Mouse (Mus musculus) CH12.LX (cell line): ENCODE data around the gene Dnase1l2. TPM values are rescaled to one million over a fixed set of nuclear protein-coding genes. Genes with fewer than 3 reads are reported as not detected.

Experiments used
- DNase-seq: peaks from one replicate; pipeline ENCODE4 v3.0.0-alpha.2; 2013; ENCODE audit errors: extremely low read depth
- H3K27ac ChIP-seq: 2 replicates; pipeline ENCODE4 v1.5.1; 2012; ENCODE audit warnings: low read depth, mild to moderate bottlenecking, control low read depth, moderate library complexity; ENCODE audit not compliant: insufficient read depth
- H3K27me3 ChIP-seq: replicated peaks from 2 replicates; pipeline ENCODE3; 2012; ENCODE audit warnings: inconsistent platforms
- H3K36me3 ChIP-seq, 2 experiments: replicated peaks in 1 of 2; 2 replicates each; pipeline versions ENCODE3 to v1.6.1; 2012; ENCODE audit warnings: inconsistent platforms in 1 of 2, low read length in 1 of 2, mild to moderate bottlenecking in 1 of 2, mixed read lengths in 1 of 2, moderate library complexity in 1 of 2; ENCODE audit not compliant: control insufficient read depth in 1 of 2, insufficient read depth in 1 of 2
- H3K4me1 ChIP-seq, 2 experiments: 2 replicates each; pipeline ENCODE4 v1.6.1; 2012; ENCODE audit warnings: inconsistent platforms in 1 of 2, moderate library complexity in 1 of 2; ENCODE audit not compliant: insufficient read depth in 2 of 2, control insufficient read depth in 1 of 2
- H3K4me2 ChIP-seq: 2 replicates; pipeline ENCODE4 v1.6.1; 2012; ENCODE audit warnings: low read depth, mild to moderate bottlenecking, control low read depth; ENCODE audit not compliant: poor library complexity, insufficient read depth, severe bottlenecking
- H3K4me3 ChIP-seq, 3 experiments: fragments of 150-350 bp in 1 of 3; sonication (generic) in 1 of 3; replicated peaks in 1 of 3; 2 replicates each; pipeline versions ENCODE3 to v1.5.1; 2011 to 2012; ENCODE audit warnings: low read depth in 2 of 3, low read length in 2 of 3, mild to moderate bottlenecking in 2 of 3, moderate library complexity in 2 of 3, control low read depth in 1 of 3, improper control_type of control experiment in 1 of 3, inconsistent platforms in 1 of 3, mixed read lengths in 1 of 3; ENCODE audit not compliant: poor library complexity in 1 of 3
- H3K79me2 ChIP-seq: replicated peaks from 2 replicates; pipeline ENCODE4 v1.6.1; 2012; ENCODE audit warnings: mild to moderate bottlenecking, moderate library complexity; ENCODE audit not compliant: control insufficient read depth, poor library complexity, insufficient read depth, severe bottlenecking; ENCODE audit errors: extremely low read depth
- H3K9ac ChIP-seq: 2 replicates; pipeline ENCODE4 v1.6.1; 2012; ENCODE audit warnings: low read depth, mild to moderate bottlenecking, control low read depth, moderate library complexity; ENCODE audit not compliant: insufficient read depth
- H3K9me3 ChIP-seq: replicated peaks from 2 replicates; pipeline ENCODE3; 2012; ENCODE audit warnings: low read length, inconsistent platforms, mixed read lengths
- BHLHE40 ChIP-seq: IDR thresholded peaks from 2 replicates; pipeline ENCODE4 v1.6.1; 2011; ENCODE audit warnings: mild to moderate bottlenecking, low read depth, low read length, improper control_type of control experiment
- CHD1 ChIP-seq: IDR thresholded peaks from 2 replicates; pipeline ENCODE4 v1.6.1; 2012; ENCODE audit warnings: low read depth, low read length, improper control_type of control experiment, inconsistent platforms
- CTCF ChIP-seq, 2 experiments: IDR thresholded peaks in 1 of 2; conservative IDR thresholded peaks in 1 of 2; 2 replicates each; pipeline ENCODE4 v1.5.1; 2011 to 2012; ENCODE audit warnings: low read depth in 2 of 2, low read length in 2 of 2, improper control_type of control experiment in 1 of 2, inconsistent platforms in 1 of 2, mild to moderate bottlenecking in 1 of 2, moderate library complexity in 1 of 2
- E2F4 ChIP-seq: IDR thresholded peaks from 2 replicates; pipeline ENCODE4 v1.6.1; 2011; ENCODE audit warnings: low read depth, low read length, improper control_type of control experiment; ENCODE audit not compliant: insufficient replicate concordance
- EP300 ChIP-seq: IDR thresholded peaks from 2 replicates; pipeline ENCODE4 v1.6.1; 2011; ENCODE audit warnings: low read length, improper control_type of control experiment
- ETS1 ChIP-seq: conservative IDR thresholded peaks from 2 replicates; pipeline ENCODE4 v1.6.1; 2012; ENCODE audit warnings: low read depth, mild to moderate bottlenecking, inconsistent platforms, low read length, improper control_type of control experiment, moderate library complexity
- IRF4 ChIP-seq: IDR thresholded peaks from 2 replicates; pipeline ENCODE4 v1.6.1; 2014; ENCODE audit warnings: low read depth, mild to moderate bottlenecking, inconsistent platforms, low read length, improper control_type of control experiment
- JUND ChIP-seq: conservative IDR thresholded peaks from 2 replicates; pipeline ENCODE4 v1.6.1; 2011; ENCODE audit warnings: low read depth, low read length, improper control_type of control experiment
- KAT2A ChIP-seq: IDR thresholded peaks from 2 replicates; pipeline ENCODE4 v1.6.1; 2012; ENCODE audit warnings: low read length, improper control_type of control experiment, inconsistent platforms; ENCODE audit not compliant: insufficient replicate concordance
- MAX ChIP-seq: IDR thresholded peaks from 2 replicates; pipeline ENCODE4 v1.6.1; 2011; ENCODE audit warnings: low read length, improper control_type of control experiment
- MAZ ChIP-seq: IDR thresholded peaks from 2 replicates; pipeline ENCODE4 v1.6.1; 2012; ENCODE audit warnings: low read depth, mild to moderate bottlenecking, inconsistent platforms, low read length, improper control_type of control experiment, moderate library complexity
- MEF2A ChIP-seq: IDR thresholded peaks from 2 replicates; pipeline ENCODE4 v1.6.1; 2014; ENCODE audit warnings: low read depth, mild to moderate bottlenecking, inconsistent platforms, low read length, improper control_type of control experiment, borderline replicate concordance
- MYC ChIP-seq: IDR thresholded peaks from 2 replicates; pipeline ENCODE4 v1.6.1; 2011; ENCODE audit warnings: low read depth, mild to moderate bottlenecking, improper control_type of control experiment, low read length
- NRF1 ChIP-seq: IDR thresholded peaks from 2 replicates; pipeline ENCODE4 v1.6.1; 2014; ENCODE audit warnings: low read depth, mild to moderate bottlenecking, inconsistent platforms, low read length, improper control_type of control experiment, moderate library complexity
- POLR2A ChIP-seq: IDR thresholded peaks from 2 replicates; pipeline ENCODE4 v1.6.1; 2011; ENCODE audit warnings: low read depth, mild to moderate bottlenecking, improper control_type of control experiment, low read length
- POLR2AphosphoS2 ChIP-seq: IDR thresholded peaks from 2 replicates; pipeline ENCODE4 v1.6.1; 2011; ENCODE audit warnings: low read depth, low read length, improper control_type of control experiment
- RAD21 ChIP-seq: IDR thresholded peaks from 2 replicates; pipeline ENCODE4 v1.6.1; 2011; ENCODE audit warnings: low read depth, mild to moderate bottlenecking, low read length, improper control_type of control experiment, moderate library complexity
- SIN3A ChIP-seq: IDR thresholded peaks from 2 replicates; pipeline ENCODE4 v1.6.1; 2012; ENCODE audit warnings: low read length, improper control_type of control experiment, inconsistent platforms
- SMC3 ChIP-seq: IDR thresholded peaks from 2 replicates; pipeline ENCODE4 v1.6.1; 2011; ENCODE audit warnings: low read depth, low read length, improper control_type of control experiment
- TBP ChIP-seq: conservative IDR thresholded peaks from 2 replicates; pipeline ENCODE4 v1.6.1; 2011; ENCODE audit warnings: low read depth, low read length, improper control_type of control experiment
- TCF12 ChIP-seq: IDR thresholded peaks from 2 replicates; pipeline ENCODE4 v1.6.1; 2014; ENCODE audit warnings: low read depth, mild to moderate bottlenecking, inconsistent platforms, low read length, improper control_type of control experiment
- UBTF ChIP-seq: IDR thresholded peaks from 2 replicates; pipeline ENCODE4 v1.6.1; 2012; ENCODE audit warnings: low read depth, mild to moderate bottlenecking, inconsistent platforms, low read length, improper control_type of control experiment, moderate library complexity
- USF1 ChIP-seq: IDR thresholded peaks from 2 replicates; pipeline ENCODE4 v1.6.1; 2014; ENCODE audit warnings: low read depth, mild to moderate bottlenecking, inconsistent platforms, low read length, improper control_type of control experiment
- USF2 ChIP-seq: conservative IDR thresholded peaks from 2 replicates; pipeline ENCODE4 v1.6.1; 2011; ENCODE audit warnings: low read depth, low read length, improper control_type of control experiment
- ZC3H11A ChIP-seq: IDR thresholded peaks from 2 replicates; pipeline ENCODE4 v1.6.1; 2012; ENCODE audit warnings: low read depth, mild to moderate bottlenecking, inconsistent platforms, low read length, improper control_type of control experiment
- ZKSCAN1 ChIP-seq: IDR thresholded peaks from 2 replicates; pipeline ENCODE4 v1.6.1; 2012; ENCODE audit warnings: low read depth, inconsistent platforms, low read length, improper control_type of control experiment, borderline replicate concordance
- ZMIZ1 ChIP-seq: IDR thresholded peaks from 2 replicates; pipeline ENCODE4 v1.6.1; 2012; ENCODE audit warnings: low read depth, mild to moderate bottlenecking, inconsistent platforms, low read length, improper control_type of control experiment
- dilution Hi-C: fragments of 300-500 bp; cut with MboI; formaldehyde crosslinking; loops from 2 replicates; pipeline ENCODE4 v1.14.3; 2020; ENCODE audit warnings: low sequenced_read_pairs; ENCODE audit not compliant: extremely low pct_unique_long_range_greater_than_20kb, extremely low pct_ligation_motif_present
- in situ Hi-C: fragments of 300-500 bp; cut with MboI; formaldehyde crosslinking; loops from 3 replicates; pipeline ENCODE4 v1.14.3; 2019; ENCODE audit warnings: low sequenced_read_pairs, low pct_ligation_motif_present, low pct_unique_long_range_greater_than_20kb, mixed read lengths
- polyA plus RNA-seq: library from polyadenylated mRNA; unstranded; fragments of >175 nt; gene quantifications from 2 replicates; pipeline ENCODE4 v1.2.1, GENCODE M21; 2012; ENCODE audit warnings: low read depth; ENCODE audit not compliant: insufficient read length
- total RNA-seq, 2 experiments: library from RNA; depleted of rRNA; stranded (reverse); fragments of 300-350 nt in 1 of 2; fragments of >200 nt in 1 of 2; gene quantifications; 2 replicates each; pipeline ENCODE4 v1.2.3; 2012 to 2014

Gene Dnase1l2
- total and polyA plus RNA-seq, 3 experiments: 0.82 to 1.5 (median 1.1) TPM

DNA sequence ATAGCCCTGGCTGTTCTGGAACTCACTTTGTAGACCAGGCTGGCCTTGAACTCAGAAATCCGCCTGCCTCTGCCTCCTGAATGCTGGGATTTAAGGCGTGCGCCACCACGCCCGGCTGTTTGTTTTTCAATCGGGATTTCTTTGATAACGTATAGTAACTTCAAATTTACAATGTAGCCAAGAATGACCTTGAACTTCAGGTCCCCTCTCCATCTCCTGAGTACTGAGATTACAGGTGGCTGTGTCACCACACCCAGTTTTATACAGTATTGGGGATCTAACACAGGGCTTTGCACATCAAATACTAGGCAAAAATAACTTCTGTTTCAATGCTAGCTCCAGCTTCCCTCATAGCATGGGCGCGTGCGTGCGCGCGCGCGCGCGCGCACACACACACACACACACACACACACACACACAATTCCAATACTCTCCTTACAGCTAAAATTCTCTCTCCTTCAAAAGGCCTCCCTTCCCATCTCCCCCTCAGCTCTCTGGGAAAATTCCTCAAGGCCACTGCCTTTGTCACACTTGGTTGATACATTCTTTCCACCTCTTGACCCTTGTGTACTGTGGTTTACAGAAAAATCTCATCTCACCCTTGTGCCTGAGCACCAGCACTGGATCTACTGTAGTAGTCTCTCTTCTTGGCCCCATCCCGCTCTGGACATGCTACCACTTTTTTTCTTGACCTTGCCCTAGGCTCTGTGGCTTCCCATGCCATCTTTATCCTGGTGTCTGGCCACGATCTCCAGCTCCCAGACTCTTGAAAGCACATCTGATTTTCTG, 38.3 kb upstream of the Dnase1l2 start:
- Histone ChIP-seq H3K4me2 (no peak overlapping the region), H3K27ac (no peak overlapping the region), H3K4me3 (no peak overlapping the region), H3K79me2 (no peaks in the 10 kb centered on the region), H3K9me3 (no peaks in the 10 kb centered on the region), H3K36me3 (peaks cover 11 to 17% of the 10 kb centered on the region in 2 experiments), H3K9ac (no peak overlapping the region)
- in situ Hi-C loops: no loop called here
- no peak for TF ChIP-seq E2F4
- no peak for TF ChIP-seq JUND
- TF ChIP-seq UBTF: no peak
- no peak for TF ChIP-seq ZC3H11A
- no peak for TF ChIP-seq SMC3
- no peak for TF ChIP-seq NRF1
- no peak for TF ChIP-seq KAT2A
- no peak for TF ChIP-seq MEF2A
- TF ChIP-seq, all 38 proteins: peak for 0
- peaks cover 8% of the 10 kb centered on the region for H3K27me3 ChIP-seq
- dilution Hi-C loops: no loop called here
- DNase-seq: no peak
- peaks cover 12 to 26% of the 10 kb centered on the region in 2 experiments; a peak in 3 of 4 replicates for H3K4me1 ChIP-seq

DNA sequence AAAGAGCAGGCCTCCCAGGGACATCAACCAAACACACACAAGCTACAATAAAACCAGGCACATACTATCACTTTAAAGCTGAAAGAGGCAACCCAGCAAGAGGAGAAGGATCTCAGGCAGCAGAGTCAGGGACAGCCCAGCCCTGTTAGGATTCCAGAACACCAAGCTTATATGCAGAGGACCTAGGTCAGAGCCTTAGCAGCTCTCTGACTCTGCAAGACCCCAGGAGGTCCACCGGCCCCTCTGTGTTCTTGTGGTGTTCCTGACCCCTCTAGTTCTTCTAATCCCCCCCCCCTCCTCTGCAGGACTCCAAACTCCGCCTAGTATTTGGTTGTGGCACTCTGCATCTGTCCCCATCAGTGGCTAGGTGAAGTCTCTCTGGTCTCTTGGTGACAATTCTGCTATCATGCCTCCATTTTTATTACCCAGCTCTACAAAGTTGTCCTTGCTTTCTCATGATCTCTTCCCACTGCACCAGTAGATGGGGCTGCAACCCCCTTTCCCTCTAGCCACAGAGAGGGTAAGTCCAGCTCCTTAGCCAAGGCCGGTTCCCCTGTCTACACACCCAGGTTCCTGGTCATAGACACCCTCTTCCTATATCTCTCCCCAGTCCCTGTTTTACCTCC, 37.4 kb upstream of the Dnase1l2 start:
- Histone ChIP-seq H3K9ac (no peak overlapping the region), H3K4me3 (no peak overlapping the region), H3K36me3 (peaks cover 20 to 26% of the 10 kb centered on the region in 2 experiments), H3K9me3 (no peaks in the 10 kb centered on the region), H3K79me2 (no peaks in the 10 kb centered on the region), H3K27ac (no peak overlapping the region), H3K4me2 (no peak overlapping the region), H3K27me3 (peaks cover 3% of the 10 kb centered on the region), H3K4me1 (peaks cover 9 to 23% of the 10 kb centered on the region in 2 experiments; a peak in 3 of 4 replicates)
- dilution Hi-C loops: no loop called here
- DNase-seq: peak; percentile 43
- no peak for TF ChIP-seq MYC
- TF ChIP-seq SIN3A: no peak
- no peak for TF ChIP-seq MAZ
- TF ChIP-seq ZKSCAN1: no peak
- no peak for TF ChIP-seq MAX
- no peak for TF ChIP-seq USF1
- TF ChIP-seq POLR2AphosphoS2: no peak
- no peak for TF ChIP-seq EP300
- no peak for TF ChIP-seq CHD1
- TF ChIP-seq ETS1: no peak
- no peak for TF ChIP-seq TBP
- no peak for TF ChIP-seq TCF12
- no peak for TF ChIP-seq ZMIZ1
- no peak for TF ChIP-seq IRF4
- no peak for TF ChIP-seq BHLHE40
- TF ChIP-seq RAD21: peak; percentile 39
- no peak for TF ChIP-seq ZC3H11A
- peak; percentile 27 for TF ChIP-seq SMC3
- TF ChIP-seq CTCF (conservative IDR thresholded peaks at IDR 0.05 in 1 of 2, IDR thresholded peaks at IDR 0.05 in 1 of 2; ENCODE audit: low read depth in 2 of 2, low read length in 2 of 2): peak in 1 of 2 experiments; percentile 60; a peak in 2 of 4 replicates
- no peak for TF ChIP-seq USF2
- no peak for TF ChIP-seq POLR2A
- TF ChIP-seq UBTF: no peak
- in situ Hi-C loops: no loop called here
